In the genomic region with DNA sequence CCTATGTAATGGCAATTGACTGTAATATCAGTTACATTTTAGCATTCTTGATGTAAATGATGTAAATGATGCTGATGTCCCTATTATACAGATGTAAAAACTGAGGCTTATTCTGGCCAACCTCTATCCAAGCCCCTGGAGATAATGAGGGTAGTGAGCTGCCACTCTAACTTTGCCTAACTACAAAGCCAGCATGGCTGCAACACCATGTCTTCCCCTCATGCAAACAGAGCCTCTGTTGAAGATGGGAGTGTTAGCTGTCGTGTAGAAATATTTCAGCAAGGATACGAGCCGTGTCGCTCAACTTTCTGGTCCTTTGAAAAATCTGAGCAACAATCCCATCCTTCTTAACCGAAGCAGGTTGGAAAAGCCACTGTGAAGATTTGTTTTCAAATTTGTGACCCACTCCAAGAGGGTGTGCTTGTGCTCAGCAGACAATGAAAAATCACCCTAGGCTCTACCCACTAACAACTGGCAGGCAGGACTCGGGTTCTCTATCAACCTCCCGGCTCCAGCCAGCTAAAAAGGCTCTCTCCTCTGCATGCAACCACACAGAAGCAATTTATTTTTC, we compare ENCODE assay signal across 13 mouse cellular contexts.
DNase-seq lines count a peak whose midpoint lies in the region; ATAC-seq lines count a peak whose summit lies in the region.
"Had no signal": no experiment of that assay in that cellular context is flagged by ENCODE, and none has a peak within 500 bp of the region (broad histone marks: within the 10 kb centered on the region; RNA-seq: fewer than 3 reads in every experiment).

No protein-coding gene starts in this region.

- H3K36me3 ChIP-seq in kidney, embryonic 14.5 days (ENCODE audit: control insufficient read depth, insufficient read depth, low read length), result no peaks in the 10 kb centered on the region
- H3K36me3 ChIP-seq in kidney, embryonic 16.5 days (ENCODE audit: insufficient read depth, low read length), result no peaks in the 10 kb centered on the region
- no peaks in the 10 kb centered on the region for H3K36me3 ChIP-seq in midbrain, embryonic 16.5 days (ENCODE audit: control insufficient read depth, insufficient read depth, low read length)
- H3K36me3 ChIP-seq in midbrain, embryonic 14.5 days (ENCODE audit: control insufficient read depth, insufficient read depth, low read length), result no peaks in the 10 kb centered on the region
- H3K36me3 ChIP-seq: embryonic facial prominence, embryonic 10.5 days; embryonic facial prominence, embryonic 12.5 days; G1E had no signal

- ATAC-seq in kidney, embryonic 14.5 days (ENCODE audit: low FRiP score, low TSS enrichment), result peak; percentile 51; the same call in 1 of the 2 replicates
- peak; percentile 73 for ATAC-seq in kidney, embryonic 16.5 days (ENCODE audit: low FRiP score, low TSS enrichment)
- no peak for ATAC-seq in midbrain, embryonic 16.5 days
- ATAC-seq in midbrain, embryonic 14.5 days (ENCODE audit: low FRiP score, low TSS enrichment), result no peak
- ATAC-seq: forebrain, embryonic 13.5 days had no signal

- H3K4me3 ChIP-seq in kidney, embryonic 14.5 days (ENCODE audit: low read length), result no peak overlapping the region
- H3K4me3 ChIP-seq in kidney, embryonic 16.5 days (ENCODE audit: low read length), result no peak overlapping the region
- H3K4me3 ChIP-seq in midbrain, embryonic 16.5 days (ENCODE audit: low read depth, low read length), result no peak overlapping the region
- no peak overlapping the region for H3K4me3 ChIP-seq in midbrain, embryonic 14.5 days (replicated peaks; ENCODE audit: low read depth, low read length)
- H3K4me3 ChIP-seq: embryonic facial prominence, embryonic 10.5 days; embryonic facial prominence, embryonic 12.5 days; forebrain, embryonic 13.5 days had no signal

- WGBS in kidney, embryonic 14.5 days, result 58% methylated on average over 7 of the region's 7 CpGs
- 53% methylated on average over 7 of the region's 7 CpGs for WGBS in kidney, embryonic 16.5 days
- WGBS in midbrain, embryonic 16.5 days, result 92% methylated on average over 7 of the region's 7 CpGs
- 91% methylated on average over 7 of the region's 7 CpGs for WGBS in midbrain, embryonic 14.5 days

- H3K9me3 ChIP-seq in kidney, embryonic 14.5 days (ENCODE audit: control insufficient read depth, low read length), result no peaks in the 10 kb centered on the region
- H3K9me3 ChIP-seq in kidney, embryonic 16.5 days (ENCODE audit: low read length), result no peaks in the 10 kb centered on the region
- H3K9me3 ChIP-seq in midbrain, embryonic 16.5 days (replicated peaks; ENCODE audit: control insufficient read depth, low read length, poor library complexity, severe bottlenecking), result no peaks in the 10 kb centered on the region
- no peaks in the 10 kb centered on the region for H3K9me3 ChIP-seq in midbrain, embryonic 14.5 days (ENCODE audit: control insufficient read depth, low read length)
- H3K9me3 ChIP-seq: embryonic facial prominence, embryonic 10.5 days; embryonic facial prominence, embryonic 12.5 days; forebrain, embryonic 13.5 days; G1E had no signal

- H3K27ac ChIP-seq in kidney, embryonic 14.5 days (ENCODE audit: low read depth, low read length), result no peak overlapping the region
- no peak overlapping the region for H3K27ac ChIP-seq in kidney, embryonic 16.5 days (ENCODE audit: low read length)
- H3K27ac ChIP-seq in midbrain, embryonic 16.5 days (ENCODE audit: low read length), result peak overlapping the region; percentile 0; the same call in 1 of the 2 replicates
- H3K27ac ChIP-seq in midbrain, embryonic 14.5 days (replicated peaks; ENCODE audit: low read depth, low read length), result no peak overlapping the region
- H3K27ac ChIP-seq: embryonic facial prominence, embryonic 10.5 days; embryonic facial prominence, embryonic 12.5 days; forebrain, embryonic 13.5 days had no signal

- intact Hi-C loops in heart, postnatal 10 days (cut with DNase I), result no loop called here

- no peak overlapping the region for H3K9ac ChIP-seq in kidney, embryonic 14.5 days (ENCODE audit: low read depth, low read length)
- no peak overlapping the region for H3K9ac ChIP-seq in kidney, embryonic 16.5 days (replicated peaks; ENCODE audit: low read length)
- no peak overlapping the region for H3K9ac ChIP-seq in midbrain, embryonic 16.5 days (ENCODE audit: low read depth, low read length)
- no peak overlapping the region for H3K9ac ChIP-seq in midbrain, embryonic 14.5 days (replicated peaks; ENCODE audit: low read length)
- H3K9ac ChIP-seq: embryonic facial prominence, embryonic 12.5 days; forebrain, embryonic 13.5 days had no signal

- peak; percentile 53 for DNase-seq in heart, adult 11 months
- DNase-seq in heart, postnatal 10 days, result no peak
- DNase-seq in kidney, adult 18-20 months, result no peak
- DNase-seq in kidney, postnatal 14 days, result no peak
- no peak for DNase-seq in midbrain, embryonic 14.5 days

- H3K4me2 ChIP-seq in kidney, embryonic 14.5 days (replicated peaks; ENCODE audit: low read depth, low read length), result no peak overlapping the region
- H3K4me2 ChIP-seq in kidney, embryonic 16.5 days (replicated peaks; ENCODE audit: low read depth, low read length), result no peak overlapping the region
- H3K4me2 ChIP-seq in midbrain, embryonic 16.5 days (ENCODE audit: low read length), result no peak overlapping the region
- H3K4me2 ChIP-seq in midbrain, embryonic 14.5 days (ENCODE audit: low read length), result no peak overlapping the region
- H3K4me2 ChIP-seq: embryonic facial prominence, embryonic 12.5 days; forebrain, embryonic 13.5 days had no signal

- no peaks in the 10 kb centered on the region for H3K4me1 ChIP-seq in kidney, embryonic 14.5 days (ENCODE audit: control insufficient read depth, insufficient read depth, low read length)
- H3K4me1 ChIP-seq in kidney, embryonic 16.5 days (ENCODE audit: insufficient read depth, low read length), result no peaks in the 10 kb centered on the region
- H3K4me1 ChIP-seq in midbrain, embryonic 16.5 days (ENCODE audit: control insufficient read depth, insufficient read depth, low read length), result no peaks in the 10 kb centered on the region
- no peaks in the 10 kb centered on the region for H3K4me1 ChIP-seq in midbrain, embryonic 14.5 days (ENCODE audit: control insufficient read depth, insufficient read depth, low read length)
- H3K4me1 ChIP-seq: embryonic facial prominence, embryonic 12.5 days; forebrain, embryonic 13.5 days had no signal

- H3K27me3 ChIP-seq in kidney, embryonic 14.5 days (ENCODE audit: control insufficient read depth, insufficient read depth, low read length), result no peaks in the 10 kb centered on the region
- H3K27me3 ChIP-seq in kidney, embryonic 16.5 days (ENCODE audit: insufficient read depth, low read length), result no peaks in the 10 kb centered on the region
- H3K27me3 ChIP-seq in midbrain, embryonic 16.5 days (ENCODE audit: control insufficient read depth, insufficient read depth, low read depth, low read length), result no peaks in the 10 kb centered on the region
- H3K27me3 ChIP-seq in midbrain, embryonic 14.5 days (ENCODE audit: control insufficient read depth, insufficient read depth, low read length), result no peaks in the 10 kb centered on the region
- H3K27me3 ChIP-seq: forebrain, embryonic 13.5 days; Patski had no signal

Comparison
In these comparisons a context has a peak if more than half of its experiments do, and no peak if none do; other contexts are left out.
1. ATAC-seq: peak in kidney, embryonic 14.5 days (single experiment) and kidney, embryonic 16.5 days (single experiment); none in midbrain, embryonic 16.5 days (single experiment) and midbrain, embryonic 14.5 days (single experiment).